Mouse (Mus musculus) gonadal fat pad, adult 2 months (tissue): Measurements from ENCODE around the gene Npas1. TPM values are rescaled to one million over a fixed set of nuclear protein-coding genes. Genes with fewer than 3 reads are reported as not detected.

Experiments used
- DNase-seq: peaks from one replicate; pipeline ENCODE4 v3.0.0-alpha.2; 2012; ENCODE audit warnings: low read depth
- polyA plus RNA-seq: library from polyadenylated mRNA; depleted of rRNA; stranded (reverse); fragments of >200 nt; gene quantifications from 2 replicates; pipeline ENCODE4 v1.2.3, GENCODE M21; 2012

The Npas1 gene
- polyA plus RNA-seq, 1 experiment: not detected

GRCm38 (mm10) chr7:16471549-16471948, 6.0 kb downstream of the Npas1 start:
- no peak for DNase-seq

- DNase-seq: no peak
These were observed 9.4 kb downstream of the Npas1 start for GRCm38 (mm10) chr7:16468115-16468514.

- DNase-seq: no peak
These were observed 11.0 kb downstream of the Npas1 start for GRCm38 (mm10) chr7:16466565-16466964.

- DNase-seq: no peak
These were observed 12.0 kb downstream of the Npas1 start for GRCm38 (mm10) chr7:16465568-16465967.

GRCm38 (mm10) chr7:16465160-16465559, 12.4 kb downstream of the Npas1 start:
- no peak for DNase-seq

- no peak for DNase-seq
These were observed 14.3 kb downstream of the Npas1 start for GRCm38 (mm10) chr7:16463214-16463613.

- DNase-seq: no peak
These were observed 15.8 kb downstream of the Npas1 start for GRCm38 (mm10) chr7:16461705-16462104.

- no peak for DNase-seq
These were observed 16.4 kb downstream of the Npas1 start for GRCm38 (mm10) chr7:16461151-16461550.

- no peak for DNase-seq
These were observed 17.0 kb downstream of the Npas1 start for GRCm38 (mm10) chr7:16460566-16460965.

GRCm38 (mm10) chr7:16456289-16456688, 21.2 kb downstream of the Npas1 start:
- no peak for DNase-seq

GRCm38 (mm10) chr7:16455016-16455415, 22.5 kb downstream of the Npas1 start:
- no peak for DNase-seq

- DNase-seq: no peak
These were observed 24.3 kb downstream of the Npas1 start for GRCm38 (mm10) chr7:16453118-16453711.

- DNase-seq: peak; percentile 77
These were observed 24.9 kb downstream of the Npas1 start, which contains the start of gene Tmem160 for GRCm38 (mm10) chr7:16452587-16453073. Tmem160 (plus strand) TSS chr7:16452779.

GRCm38 (mm10) chr7:16451656-16452055, 25.9 kb downstream of the Npas1 start:
- no peak for DNase-seq

- no peak for DNase-seq
These were observed 36.3 kb downstream of the Npas1 start for GRCm38 (mm10) chr7:16441241-16441640.

- DNase-seq: no peak
These were observed 42.4 kb downstream of the Npas1 start for GRCm38 (mm10) chr7:16435088-16435487.

- DNase-seq: no peak
These were observed 44.1 kb downstream of the Npas1 start for GRCm38 (mm10) chr7:16433352-16433971.

GRCm38 (mm10) chr7:16426129-16426729, 51.3 kb downstream of the Npas1 start:
- no peak for DNase-seq

GRCm38 (mm10) chr7:16425721-16426120, 51.8 kb downstream of the Npas1 start:
- no peak for DNase-seq

GRCm38 (mm10) chr7:16423731-16424130, 53.8 kb downstream of the Npas1 start:
- no peak for DNase-seq

- DNase-seq: no peak
These were observed 55.2 kb downstream of the Npas1 start for GRCm38 (mm10) chr7:16422222-16422856.

- no peak for DNase-seq
These were observed 56.9 kb downstream of the Npas1 start for GRCm38 (mm10) chr7:16420493-16421118.
